Mouse (Mus musculus): ENCODE measurements around the gene Avpr2.

Avpr2 gene

DNA sequence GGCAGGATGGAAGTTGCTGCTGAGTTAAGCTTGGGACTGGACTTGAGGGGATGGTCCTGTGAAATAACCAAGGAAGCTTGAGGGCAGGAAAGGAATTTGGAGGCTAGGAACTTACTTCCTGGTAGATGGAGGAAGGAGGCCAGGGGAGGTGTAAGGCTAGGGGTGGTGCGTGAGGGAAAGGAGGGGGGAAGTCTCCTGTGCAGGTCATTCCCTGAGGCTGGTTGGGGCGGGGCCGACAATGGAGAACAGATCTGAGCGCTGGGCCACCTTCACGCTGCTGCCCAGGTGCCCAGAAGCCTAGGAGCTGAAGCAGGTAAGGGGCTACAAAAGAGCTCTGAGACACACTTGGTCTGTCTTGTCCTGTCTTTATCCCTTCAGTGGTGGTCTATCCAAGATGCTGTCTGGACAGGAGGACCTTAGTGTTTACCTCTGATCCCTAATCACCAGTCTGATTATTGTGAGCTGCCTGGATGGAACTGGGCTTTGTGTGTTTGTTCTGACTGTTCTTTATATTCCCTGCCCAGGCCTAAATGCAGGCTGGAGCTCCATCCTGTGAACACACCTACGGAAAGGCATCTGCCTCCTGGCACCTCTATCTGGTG, at the start of gene Avpr2:
Gene Avpr2, plus strand, starts transcription at position 552 of the 602 bp plus-strand sequence.
- DNase-seq (ENCODE audit: low spot score in 2 of 2), result no peak

DNA sequence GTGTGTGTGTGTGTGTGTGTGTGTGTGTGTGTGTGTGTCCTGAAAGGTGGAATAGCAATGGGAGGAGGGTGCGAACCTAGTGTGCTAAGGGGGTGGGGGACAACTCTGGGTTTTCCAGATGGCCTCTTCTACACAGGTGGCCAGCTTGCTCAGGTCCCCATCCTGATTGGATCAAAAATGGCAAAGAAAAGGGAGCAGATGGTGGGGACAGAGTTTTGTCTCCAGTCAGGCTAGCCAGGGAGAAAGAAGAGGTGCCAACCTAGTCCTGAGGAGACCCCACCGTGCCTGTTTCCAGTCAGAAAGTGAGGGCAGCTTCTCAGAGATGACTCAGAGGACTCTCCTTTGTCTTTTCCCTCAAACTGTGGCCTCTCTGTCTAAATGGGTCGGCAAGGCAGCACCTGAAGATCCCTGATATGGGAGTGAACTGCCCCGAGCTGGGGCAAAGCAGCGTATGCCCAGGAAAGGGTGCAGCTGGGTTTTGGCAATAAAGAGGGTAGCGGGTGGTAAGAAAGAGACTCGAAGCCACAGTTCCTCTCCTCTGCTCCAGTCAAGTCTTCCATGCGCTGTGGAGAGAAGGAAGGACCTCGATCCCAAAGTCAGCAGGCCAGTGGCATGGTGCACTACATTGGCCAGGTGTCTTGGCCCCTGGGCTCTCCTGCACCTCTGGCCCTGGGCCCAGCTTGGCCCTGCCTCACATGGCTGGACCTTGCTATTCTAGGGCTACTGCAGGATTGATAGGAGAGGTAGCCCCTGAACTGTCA, 37.4 kb upstream of the Avpr2 start:
- no peak for DNase-seq (ENCODE audit: low spot score in 2 of 2)

DNA sequence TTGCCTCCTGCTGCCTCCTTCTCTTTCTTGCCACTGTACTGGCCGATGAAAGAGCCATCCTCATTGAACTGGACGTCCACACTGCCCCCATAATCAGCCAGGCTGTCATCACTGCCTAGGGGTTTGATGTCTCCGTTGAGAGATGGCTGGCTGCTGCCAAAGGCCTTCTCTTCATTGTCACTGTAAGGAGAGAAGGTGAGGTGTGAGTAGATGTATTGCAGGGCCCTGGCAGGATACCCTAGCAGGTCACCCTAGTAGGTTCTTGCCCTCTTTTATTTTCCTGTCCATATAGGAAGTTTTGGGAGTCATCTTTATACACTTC, 36.9 kb upstream of the Avpr2 start:
- no peak for DNase-seq (ENCODE audit: low spot score in 2 of 2)

DNA sequence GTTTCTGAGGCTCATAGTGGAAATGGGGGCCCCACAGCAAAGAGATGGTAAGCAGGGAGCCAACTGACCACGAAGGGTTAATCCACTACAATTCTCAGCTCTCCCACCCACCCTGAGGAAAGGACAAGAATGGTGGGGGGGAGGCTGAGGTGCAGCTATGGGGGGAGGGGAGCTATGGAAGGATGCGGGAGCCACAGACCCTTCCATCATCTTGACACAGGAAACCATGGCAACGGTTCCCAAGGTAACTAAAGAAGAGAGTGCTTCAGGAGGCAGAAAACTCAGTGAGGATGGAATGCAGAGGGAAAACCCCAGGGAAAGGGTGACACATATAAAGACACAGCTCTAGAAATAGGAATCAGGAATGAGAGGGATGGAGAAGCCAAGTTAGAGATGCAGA, 27.2 kb upstream of the Avpr2 start:
- peak in 1 of 2 experiments; percentile 41 for DNase-seq (ENCODE audit: low spot score in 2 of 2)

DNA sequence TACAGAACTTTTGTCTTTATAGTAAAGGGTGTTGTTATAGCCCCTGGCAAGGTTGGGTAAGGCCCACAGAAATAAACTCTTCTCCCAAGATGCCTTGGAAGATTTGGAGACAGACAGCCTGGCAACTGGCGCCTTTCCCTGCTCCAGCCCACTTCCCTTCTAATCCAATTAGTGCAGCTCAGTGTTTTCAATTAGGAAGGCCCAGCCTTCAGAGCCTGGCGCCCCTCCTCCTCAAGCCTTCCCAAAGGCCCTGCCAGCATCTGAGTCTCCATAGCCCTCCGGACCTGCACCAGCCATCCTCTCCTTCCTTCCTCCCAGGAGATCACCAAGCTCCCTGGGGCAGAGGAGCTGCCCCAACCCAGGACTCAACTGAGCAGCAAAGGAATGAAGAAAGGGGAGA, 24.6 kb upstream of the Avpr2 start:
- peak in 1 of 2 experiments; percentile 41 for DNase-seq (ENCODE audit: low spot score in 2 of 2)

DNA sequence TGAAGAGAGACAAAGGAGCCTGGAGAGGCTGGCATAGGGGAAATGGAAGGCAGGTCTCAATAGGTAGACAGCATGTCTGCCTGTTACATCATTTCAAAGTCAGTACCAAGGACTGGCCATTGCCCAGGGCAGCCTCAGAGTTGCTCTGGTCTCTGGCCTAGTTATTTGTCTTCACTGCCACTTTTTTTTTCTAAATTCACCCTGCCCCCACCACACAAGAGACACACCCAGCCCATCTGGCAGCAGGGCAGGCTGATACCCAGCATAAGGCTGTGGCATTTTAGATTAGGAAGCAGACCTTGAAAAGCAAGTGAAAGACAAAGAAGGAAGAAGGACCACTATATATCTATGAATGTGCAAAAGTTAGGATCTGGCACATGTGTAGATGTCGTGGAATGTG, 24.1 kb upstream of the Avpr2 start:
- no peak for DNase-seq (ENCODE audit: low spot score in 2 of 2)

DNA sequence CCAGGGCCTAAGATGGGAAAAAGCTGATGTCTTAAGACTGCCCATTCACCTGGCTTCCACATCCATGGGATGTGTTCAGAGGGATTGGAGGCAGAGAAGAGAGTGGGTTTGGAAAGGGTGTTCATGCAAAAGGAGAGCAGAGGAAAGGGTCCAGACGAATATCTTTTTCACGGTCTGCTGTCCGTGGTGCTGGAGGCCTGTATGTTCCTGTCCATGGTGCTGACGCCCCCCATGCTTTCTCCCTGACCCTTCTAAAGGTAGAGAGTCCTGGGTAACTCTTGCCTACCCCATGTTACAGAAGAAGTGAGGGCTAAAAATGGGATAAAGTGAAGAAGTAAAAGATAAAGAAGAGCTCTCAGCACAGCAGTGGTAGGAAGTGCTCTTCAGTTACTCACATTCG, 22.6 kb upstream of the Avpr2 start:
- DNase-seq (ENCODE audit: low spot score in 2 of 2), result no peak

DNA sequence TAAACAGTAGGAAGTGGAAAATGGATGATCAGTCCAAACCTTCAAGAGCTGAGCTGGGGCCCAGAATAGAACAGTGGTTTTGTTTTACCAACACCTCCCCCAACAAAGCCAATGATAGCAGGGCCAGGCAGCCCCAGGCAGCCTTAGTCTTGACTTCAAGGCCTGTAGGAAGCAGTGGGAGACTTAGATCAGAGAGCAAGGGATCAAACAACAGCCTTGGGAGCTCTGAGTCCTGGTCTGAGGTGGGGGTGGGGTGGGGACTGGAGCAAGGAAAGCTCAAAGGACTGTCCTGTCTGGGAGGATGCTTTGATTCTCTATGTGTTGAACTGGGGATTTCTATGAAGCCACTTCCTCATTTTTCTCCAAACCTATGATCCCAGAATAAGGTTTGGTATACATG, 20.4 kb upstream of the Avpr2 start:
- no peak for DNase-seq (ENCODE audit: low spot score in 2 of 2)

DNA sequence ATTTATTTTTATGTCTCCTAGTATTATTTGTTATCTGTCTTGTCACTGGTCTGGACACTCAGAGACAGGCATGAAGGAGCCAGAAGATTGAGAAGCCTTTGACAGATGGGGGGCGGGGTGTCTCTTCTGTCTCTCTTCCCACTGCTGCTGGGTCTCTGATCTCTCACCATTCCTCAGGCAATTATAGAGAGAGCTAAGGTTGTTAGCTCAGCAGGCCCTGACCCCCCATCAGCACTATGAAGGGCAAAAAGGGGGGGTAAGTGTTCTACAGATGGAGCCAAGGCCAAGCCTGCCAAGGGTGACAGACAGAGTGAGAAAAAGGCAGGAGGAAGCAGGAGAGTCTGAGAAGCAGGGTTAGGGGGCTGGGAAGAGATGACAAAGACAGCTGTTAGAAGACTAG, 19.9 kb upstream of the Avpr2 start:
- DNase-seq (ENCODE audit: low spot score in 2 of 2), result no peak

DNA sequence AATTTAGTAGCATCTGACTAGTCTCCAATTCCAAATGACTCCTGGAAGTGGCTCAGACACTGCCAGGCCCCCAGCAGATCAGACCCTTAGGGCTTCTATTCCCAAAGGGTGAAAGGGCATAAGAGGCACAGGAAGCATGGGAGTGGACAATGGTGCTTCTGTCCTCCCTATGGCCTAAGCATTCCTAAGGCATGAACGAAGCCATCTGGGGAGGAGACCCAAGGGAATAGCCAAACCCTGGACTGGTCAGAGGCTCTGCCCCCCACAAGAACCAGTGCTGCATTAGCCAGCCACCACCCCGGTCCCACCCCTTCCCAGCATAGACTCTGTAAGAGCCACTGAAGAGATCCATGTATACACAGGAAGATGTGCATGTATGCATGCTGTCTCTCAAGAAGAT, 16.0 kb upstream of the Avpr2 start:
- no peak for DNase-seq (ENCODE audit: low spot score in 2 of 2)

DNA sequence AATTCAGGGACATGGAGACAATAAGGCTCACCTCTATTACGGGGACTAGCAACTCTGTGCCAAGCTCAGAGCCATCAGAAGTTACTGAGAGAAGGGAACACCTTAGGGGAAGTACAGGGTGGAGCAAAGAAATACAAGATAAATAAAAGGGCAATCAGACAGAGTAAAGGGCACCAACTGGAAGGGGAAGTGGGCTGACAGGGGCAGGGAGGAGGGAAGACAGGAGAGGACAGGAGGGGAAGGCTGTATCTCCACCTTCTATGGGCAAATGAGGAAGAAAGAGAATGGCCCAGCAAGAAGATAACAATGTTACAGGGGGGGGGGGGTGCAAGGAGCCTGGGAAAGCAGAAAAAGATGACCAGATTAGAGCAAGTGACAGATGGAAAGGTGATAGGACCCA, 14.9 kb upstream of the Avpr2 start:
- no peak for DNase-seq (ENCODE audit: low spot score in 2 of 2)

DNA sequence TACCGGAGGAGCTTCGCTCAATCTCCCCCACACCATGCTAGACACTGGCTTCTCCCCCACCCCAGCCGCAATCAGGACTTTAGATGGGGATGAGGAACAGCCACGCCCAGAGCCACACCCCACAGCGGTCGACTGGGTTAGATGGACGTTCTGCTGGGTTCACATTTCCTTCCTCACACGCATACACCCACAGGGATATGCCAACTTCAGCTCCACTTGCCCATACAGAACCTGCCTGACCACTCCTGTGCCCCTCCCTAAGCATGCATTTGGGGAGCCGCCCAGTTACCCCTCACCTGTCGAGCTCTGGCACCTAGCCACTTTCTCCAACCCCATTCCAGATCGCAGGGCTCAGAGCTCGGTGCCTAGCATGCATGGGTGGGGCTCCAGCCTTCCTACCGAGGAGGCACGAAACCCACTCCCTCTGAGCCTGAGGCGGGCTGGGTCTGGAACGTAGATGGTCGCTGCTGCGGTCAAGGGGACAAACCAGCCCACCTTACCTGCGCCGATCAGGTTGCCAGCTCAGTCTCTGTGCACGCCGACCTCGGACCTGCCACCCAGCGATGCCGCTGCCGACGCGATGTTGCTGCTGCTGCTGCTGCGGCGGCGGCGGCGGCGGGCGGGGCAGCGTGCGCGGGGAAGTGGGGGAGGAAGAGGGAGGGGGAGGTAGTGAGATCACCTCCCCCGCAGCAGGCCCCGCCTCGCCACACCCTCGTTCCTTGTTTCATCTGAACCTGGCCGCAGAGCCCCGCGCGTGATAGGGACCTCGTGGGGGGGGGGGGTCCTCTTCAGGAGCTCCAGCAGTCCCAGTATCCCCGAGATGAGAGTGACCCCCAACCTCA, 11.5 kb upstream of the Avpr2 start:
- peak; percentile 51 to 58 for DNase-seq (ENCODE audit: low spot score in 2 of 2)

DNA sequence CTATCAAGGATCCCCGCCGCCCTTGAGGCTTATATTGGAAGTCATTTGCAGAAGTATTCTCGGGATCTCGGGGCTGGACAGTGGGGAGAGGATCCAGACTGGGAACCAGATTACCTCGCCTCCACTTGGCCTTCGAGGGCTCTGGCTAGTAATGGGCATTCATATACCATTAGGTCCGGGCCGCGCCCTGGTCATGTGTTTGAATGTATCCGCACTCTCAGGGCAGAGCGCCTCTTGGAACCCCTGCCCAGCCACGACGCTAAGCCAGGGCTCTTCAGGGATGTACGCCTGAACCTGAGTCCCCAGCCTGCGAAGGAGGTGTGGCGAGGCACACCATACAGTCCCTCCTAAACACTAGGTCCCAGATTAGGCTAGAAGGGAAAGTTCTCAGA, 10.9 kb upstream of the Avpr2 start:
- DNase-seq (ENCODE audit: low spot score in 2 of 2), result no peak

DNA sequence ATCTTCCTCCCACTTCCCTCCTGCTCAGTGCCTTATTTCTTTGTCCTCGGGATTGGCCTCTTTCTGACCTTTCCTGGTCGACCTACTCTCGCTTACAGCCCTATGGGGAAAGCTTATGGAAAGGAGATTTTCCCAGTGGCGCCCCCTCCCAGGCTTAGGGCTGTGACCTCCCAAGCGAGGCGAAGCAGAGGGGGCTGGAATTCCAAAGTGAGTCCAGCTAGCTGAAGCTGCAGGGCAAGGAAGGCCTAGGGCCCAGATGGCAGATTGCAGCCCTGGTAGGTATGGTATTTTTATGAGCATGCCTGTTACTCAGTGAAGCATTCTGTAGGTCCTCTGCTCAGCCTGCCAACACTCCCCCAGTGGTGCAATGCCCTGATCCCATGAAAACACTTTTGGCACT, 10.4 kb upstream of the Avpr2 start:
- DNase-seq (ENCODE audit: low spot score in 2 of 2), result no peak

DNA sequence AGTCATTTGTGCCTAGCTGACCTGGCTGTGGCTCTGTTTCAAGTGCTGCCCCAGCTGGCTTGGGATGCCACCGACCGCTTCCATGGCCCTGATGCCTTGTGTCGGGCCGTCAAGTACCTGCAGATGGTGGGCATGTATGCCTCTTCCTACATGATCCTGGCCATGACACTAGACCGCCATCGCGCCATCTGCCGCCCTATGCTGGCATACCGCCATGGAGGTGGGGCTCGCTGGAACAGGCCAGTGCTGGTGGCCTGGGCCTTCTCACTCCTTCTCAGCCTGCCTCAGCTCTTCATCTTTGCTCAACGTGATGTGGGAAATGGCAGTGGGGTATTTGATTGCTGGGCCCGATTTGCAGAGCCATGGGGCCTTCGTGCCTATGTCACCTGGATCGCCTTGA, 931 bp downstream of the Avpr2 start:
- no peak for DNase-seq (ENCODE audit: low spot score in 2 of 2)

DNA sequence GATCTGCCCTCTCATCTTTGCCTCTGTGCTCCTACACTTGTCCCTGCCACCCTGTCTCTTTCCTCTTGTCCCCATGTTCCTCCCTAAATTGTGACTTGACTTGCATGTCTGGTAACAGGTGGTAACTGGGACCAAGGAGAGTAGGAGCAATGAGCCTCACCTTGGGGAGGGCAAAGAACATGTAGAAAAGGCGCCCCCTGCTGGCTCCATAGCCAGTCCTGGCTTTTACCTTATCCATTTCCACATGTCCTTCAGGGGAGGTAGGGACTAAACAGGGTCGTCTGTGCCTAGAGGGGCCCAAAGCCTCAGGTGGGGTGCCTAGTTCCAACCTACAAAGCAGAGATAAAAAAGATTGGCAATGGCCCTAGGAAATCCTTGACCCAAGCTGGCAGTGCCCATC, 3.8 kb downstream of the Avpr2 start, which contains the start of gene L1cam:
Gene L1cam, minus strand, starts transcription at position 387 of the 400 bp plus-strand sequence.
- peak in 1 of 2 experiments; percentile 39 for DNase-seq (ENCODE audit: low spot score in 2 of 2)

DNA sequence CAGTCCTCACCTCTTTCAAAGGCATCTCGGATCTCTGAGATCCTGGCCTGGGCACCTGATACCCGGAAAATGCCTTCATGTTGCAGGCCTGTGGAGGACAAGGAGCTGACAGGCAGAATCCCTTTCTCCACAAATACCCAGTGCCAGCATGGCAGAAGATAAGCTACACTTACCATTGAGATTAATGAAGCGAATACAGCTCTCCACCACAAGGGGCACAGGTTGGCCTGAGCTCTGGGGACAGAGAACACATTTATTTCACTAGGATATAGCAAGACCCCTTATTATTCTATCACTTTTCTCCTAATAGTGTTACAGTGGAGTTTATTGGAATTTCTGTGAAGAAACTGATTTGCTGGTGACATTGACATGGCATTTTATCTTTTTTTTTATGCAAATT, 6.1 kb downstream of the Avpr2 start:
- no peak for DNase-seq (ENCODE audit: low spot score in 2 of 2)

DNA sequence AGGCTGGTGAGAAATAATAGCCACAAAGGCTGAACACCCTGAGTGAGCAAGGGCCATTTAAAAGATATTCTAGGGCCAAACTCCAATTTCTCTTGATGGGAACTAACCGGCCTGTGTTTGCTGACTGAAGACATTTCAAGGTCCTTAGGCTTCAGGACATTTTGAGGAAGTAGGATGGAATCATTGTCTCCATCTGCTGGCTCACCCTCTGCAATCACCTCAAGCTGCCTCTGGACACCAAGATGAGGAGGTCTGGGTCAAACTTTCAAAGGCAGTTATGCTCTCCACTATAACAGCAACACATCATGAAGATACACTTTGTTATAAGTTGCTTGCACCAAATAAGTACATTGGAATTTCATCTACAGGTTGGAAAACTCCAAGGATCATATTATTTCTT, 18.1 kb downstream of the Avpr2 start:
- no peak for DNase-seq (ENCODE audit: low spot score in 2 of 2)

DNA sequence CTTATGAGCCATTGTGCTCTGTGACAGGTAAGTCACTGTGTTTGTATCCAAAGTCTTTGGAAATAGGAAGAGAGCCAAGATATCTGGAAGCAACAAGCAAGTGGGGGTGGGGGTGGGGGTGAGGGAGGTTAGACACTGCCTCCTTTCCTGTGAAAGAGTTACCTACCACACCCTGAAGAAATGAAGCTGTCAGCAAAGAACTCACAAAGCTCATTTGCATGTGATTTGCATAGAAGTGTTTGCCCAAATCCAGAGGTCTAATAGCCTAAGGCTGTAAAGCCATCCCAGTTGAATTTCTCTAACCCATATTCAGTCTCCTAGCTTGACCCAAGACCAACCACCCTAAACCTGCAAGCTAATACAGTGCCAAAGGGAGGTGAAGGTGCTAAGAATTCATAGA, 18.5 kb downstream of the Avpr2 start:
- no peak for DNase-seq (ENCODE audit: low spot score in 2 of 2)

DNA sequence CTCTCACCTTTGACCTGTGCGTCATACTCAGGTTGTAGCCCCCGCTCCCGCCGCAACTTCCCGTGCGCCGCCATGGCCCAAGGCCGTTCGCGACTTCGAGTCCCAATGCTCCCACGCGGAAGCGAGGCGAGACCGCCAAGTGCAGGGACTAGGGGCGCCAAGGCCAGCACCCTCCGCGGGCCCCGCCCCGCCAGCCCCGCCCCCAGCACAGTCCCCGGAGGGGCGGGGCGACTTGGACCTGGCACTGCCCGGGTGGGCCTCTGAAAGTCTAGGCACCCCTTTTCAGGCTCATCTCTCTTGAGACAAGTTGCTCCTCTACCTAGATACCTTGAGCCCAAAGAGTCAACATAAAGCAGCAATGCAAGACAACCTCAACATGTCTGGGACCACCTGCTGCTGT, 19.3 kb downstream of the Avpr2 start:
- peak in 1 of 2 experiments; percentile 31 for DNase-seq (ENCODE audit: low spot score in 2 of 2)

DNA sequence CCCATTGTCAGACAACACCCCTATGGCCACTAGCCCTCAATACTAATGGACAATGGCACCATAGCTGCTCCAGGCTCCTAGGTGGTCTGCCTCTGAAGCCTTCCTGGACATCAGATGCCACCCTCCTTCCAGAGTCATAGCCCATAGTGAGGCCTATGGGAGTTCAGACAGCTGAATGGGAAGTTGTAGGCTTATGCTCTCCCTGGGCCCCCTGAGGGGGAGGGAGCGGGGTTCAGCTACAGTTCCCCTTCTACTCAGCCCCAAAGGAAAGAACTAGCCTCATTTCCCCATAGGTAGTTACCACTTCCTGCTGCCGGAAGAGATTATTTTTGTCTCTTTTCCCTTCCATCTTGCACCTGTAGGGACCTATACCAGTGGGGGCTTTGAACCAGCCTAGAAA, 19.7 kb downstream of the Avpr2 start:
- no peak for DNase-seq (ENCODE audit: low spot score in 2 of 2)

DNA sequence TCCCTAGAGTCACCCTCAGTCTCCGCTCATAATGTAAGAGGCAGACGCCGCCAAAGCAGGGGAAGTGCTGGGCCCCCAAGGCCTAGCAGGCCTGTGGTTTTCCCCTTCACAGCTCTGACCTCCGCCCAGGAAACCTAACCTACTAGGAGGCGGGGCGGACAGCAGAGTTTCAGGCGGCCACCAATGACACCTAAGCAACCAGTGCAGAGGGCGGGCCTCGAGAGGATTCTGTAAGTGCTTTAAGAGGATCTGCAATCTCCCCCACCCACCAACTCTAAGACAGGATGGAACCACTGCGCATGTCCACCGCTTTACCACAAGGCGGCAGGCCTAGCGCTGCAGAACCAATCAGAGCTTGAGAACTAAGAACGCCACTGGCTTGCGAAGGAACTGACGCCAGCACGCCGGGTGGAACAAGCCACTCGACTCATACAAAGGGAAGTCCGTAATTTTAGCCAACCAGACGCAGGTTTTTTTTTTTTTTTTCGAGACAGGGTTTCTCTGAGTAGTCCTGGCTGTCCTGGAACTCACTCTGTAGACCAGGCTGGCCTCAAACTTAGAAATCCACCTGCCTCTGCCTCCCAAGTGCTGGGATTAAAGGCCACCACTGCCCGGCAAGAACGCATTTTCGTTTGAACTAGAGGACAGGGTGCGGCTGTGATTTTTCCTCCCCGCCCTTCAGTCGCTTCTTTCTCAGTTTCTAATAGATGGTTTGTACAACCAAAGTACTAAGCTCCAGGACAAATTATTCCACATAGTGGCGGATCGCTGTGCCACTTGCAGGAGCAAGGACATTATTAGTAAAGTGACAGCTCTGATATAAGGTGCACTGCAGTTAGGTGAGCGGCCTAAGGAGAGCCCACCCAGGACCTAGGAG, 23.2 kb downstream of the Avpr2 start:
- peak; percentile 94 to 96 for DNase-seq (ENCODE audit: low spot score in 2 of 2)

Data from right cerebral cortex, postnatal 10 days (tissue).